Mouse (Mus musculus) lung, postnatal 0 days (tissue): ENCODE measurements at regions not wholly inside any gene's neighbourhood (a gene's known extent, or its start where the extent isn't known, plus 50 kb on each side); places are given as distances from the start of the nearest gene placed in this dataset.

Experiments
- ATAC-seq: fragments of 200-750 bp; cut with Nextera tagmentation; 2 replicates; pipeline ENCODE4 v1.8.0; 2017; ENCODE audit warnings: moderate library complexity
- DNase-seq: peaks from one replicate; pipeline ENCODE4 v3.0.0-alpha.2; 2016; ENCODE audit warnings: low spot score
- H3K27ac ChIP-seq: fragments of 300-500 bp; sonication (generic); 2 replicates; pipeline ENCODE4 v1.5.1; 2014; ENCODE audit warnings: antibody characterized with exemption, mild to moderate bottlenecking, low read length, mixed read lengths
- H3K27me3 ChIP-seq: fragments of 300-500 bp; sonication (generic); replicated peaks from 2 replicates; pipeline ENCODE4 v1.6.1; 2014; ENCODE audit warnings: low read length, mixed read lengths; ENCODE audit not compliant: insufficient read depth
- H3K36me3 ChIP-seq: fragments of 300-500 bp; sonication (generic); 2 replicates; pipeline ENCODE4 v1.6.1; 2014; ENCODE audit warnings: low read length, mixed read lengths; ENCODE audit not compliant: insufficient read depth
- H3K4me1 ChIP-seq: fragments of 300-500 bp; sonication (generic); 2 replicates; pipeline ENCODE4 v1.6.1; 2014; ENCODE audit warnings: antibody characterized with exemption, low read depth, low read length, mixed read lengths; ENCODE audit not compliant: insufficient read depth
- H3K4me2 ChIP-seq: fragments of 300-500 bp; sonication (generic); replicated peaks from 2 replicates; pipeline ENCODE4 v1.6.1; 2014; ENCODE audit warnings: low read depth, mild to moderate bottlenecking, low read length, moderate library complexity, mixed read lengths
- H3K4me3 ChIP-seq: fragments of 300-500 bp; sonication (generic); 2 replicates; pipeline ENCODE4 v1.5.1; 2014; ENCODE audit warnings: low read depth, low read length
- H3K9ac ChIP-seq: fragments of 300-500 bp; sonication (generic); replicated peaks from 2 replicates; pipeline ENCODE4 v1.6.1; 2014; ENCODE audit warnings: low read depth, mild to moderate bottlenecking
- H3K9me3 ChIP-seq: fragments of 300-500 bp; sonication (generic); 2 replicates; pipeline ENCODE4 v1.6.1; 2016; ENCODE audit warnings: low read length, mixed read lengths
- CTCF ChIP-seq: IDR thresholded peaks from 2 replicates; pipeline ENCODE4 v1.5.1; 2016; ENCODE audit warnings: antibody characterized with exemption, mild to moderate bottlenecking
- EP300 ChIP-seq: IDR thresholded peaks from 2 replicates; pipeline ENCODE4 v1.6.1; 2016; ENCODE audit warnings: antibody characterized with exemption, mild to moderate bottlenecking, control low read depth
- WGBS: fragments of 180-500 bp; shearing (Covaris S2); extraction: QIAGEN DNeasy Blood & Tissue Kit; methylation state at CpG from one replicate; pipeline ENCODE4 v1.1.7; 2014; 5-methylcytosine and 5-hydroxymethylcytosine counted together

DNA sequence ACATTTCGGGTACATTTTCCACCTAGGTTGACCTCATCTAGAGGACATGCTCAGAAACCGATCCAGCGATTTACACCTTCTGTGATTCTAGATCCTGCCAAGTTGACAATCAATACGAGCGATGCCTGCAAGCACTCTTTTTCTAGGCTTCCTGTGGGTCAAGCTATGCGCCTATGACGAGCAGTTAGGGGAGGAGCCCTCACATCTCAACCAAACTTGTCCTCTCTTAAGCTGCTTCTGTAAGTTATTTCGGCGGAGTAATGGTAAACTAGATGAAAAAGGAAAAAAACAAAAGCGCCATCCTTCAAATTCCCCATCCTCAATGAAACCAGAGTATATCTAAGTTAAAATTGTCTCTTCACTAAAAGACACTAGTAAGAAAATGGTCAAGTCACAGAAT, 858.5 kb downstream of the Zfp704 start:
- Histone ChIP-seq H3K27me3 (no peaks in the 10 kb centered on the region), H3K36me3 (no peaks in the 10 kb centered on the region), H3K4me2 (no peak overlapping the region), H3K9ac (no peak overlapping the region), H3K27ac (no peak overlapping the region), H3K4me3 (no peak overlapping the region), H3K9me3 (no peaks in the 10 kb centered on the region), H3K4me1 (no peaks in the 10 kb centered on the region; the same call in 1 of the 2 replicates)
- 90% methylated on average over 10 of the region's 10 CpGs for WGBS
- DNase-seq (no peak), ATAC-seq (no peak)
- TF ChIP-seq EP300 (no peak), CTCF (no peak)

DNA sequence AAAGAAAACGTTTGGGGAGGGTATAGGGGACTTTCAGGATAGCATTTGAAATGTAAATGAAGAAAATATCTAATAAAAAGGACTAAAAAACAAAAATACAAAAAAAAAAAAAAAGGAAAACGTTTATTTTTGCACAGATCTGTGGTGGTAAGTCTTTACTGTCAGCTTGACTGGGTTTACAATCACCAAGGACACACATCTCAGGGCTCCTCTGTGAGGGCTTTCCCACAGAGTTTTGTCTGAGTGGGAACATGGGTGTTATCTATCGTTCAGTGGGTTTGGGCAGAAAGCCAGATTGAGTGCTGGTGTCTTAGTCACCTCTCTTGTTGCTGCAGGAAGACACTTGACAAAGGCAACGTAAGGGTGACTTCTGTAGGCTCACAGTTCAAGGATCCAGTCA, 859.0 kb downstream of the Zfp704 start:
- DNase-seq (no peak), ATAC-seq (no peak)
- Histone ChIP-seq H3K36me3 (no peaks in the 10 kb centered on the region), H3K27me3 (no peaks in the 10 kb centered on the region), H3K9ac (no peak overlapping the region), H3K4me2 (no peak overlapping the region), H3K4me1 (no peaks in the 10 kb centered on the region; the same call in 1 of the 2 replicates), H3K9me3 (no peaks in the 10 kb centered on the region), H3K27ac (no peak overlapping the region), H3K4me3 (no peak overlapping the region)
- TF ChIP-seq EP300 (no peak), CTCF (no peak)
- WGBS, result 49% methylated on average over 4 of the region's 4 CpGs

DNA sequence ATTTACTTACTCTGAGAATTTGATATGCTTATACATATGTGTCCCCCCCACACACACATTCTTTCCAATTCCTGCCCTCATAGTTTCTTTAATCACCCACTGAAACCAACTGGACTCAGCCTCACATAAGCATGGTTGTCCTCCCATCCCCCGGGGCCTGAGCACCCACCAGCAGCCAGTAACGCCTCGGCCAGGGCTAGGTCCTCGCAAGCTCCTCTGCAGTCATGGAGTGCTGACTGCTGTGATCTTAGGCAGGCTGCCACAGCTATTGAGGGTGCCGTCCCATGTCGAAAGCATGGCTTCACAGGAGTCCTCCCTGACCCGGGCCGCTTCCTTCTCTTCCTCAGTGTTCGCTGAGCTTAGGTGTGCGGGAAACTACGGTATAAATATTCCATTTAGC, 859.7 kb downstream of the Zfp704 start:
- WGBS, result 81% methylated on average over 11 of the region's 11 CpGs
- Histone ChIP-seq H3K4me3 (no peak overlapping the region), H3K27ac (no peak overlapping the region), H3K4me1 (no peaks in the 10 kb centered on the region; the same call in 1 of the 2 replicates), H3K9ac (no peak overlapping the region), H3K36me3 (no peaks in the 10 kb centered on the region), H3K9me3 (no peaks in the 10 kb centered on the region), H3K27me3 (no peaks in the 10 kb centered on the region), H3K4me2 (no peak overlapping the region)
- no peak for ATAC-seq
- TF ChIP-seq CTCF (no peak), EP300 (no peak)
- DNase-seq, result no peak

DNA sequence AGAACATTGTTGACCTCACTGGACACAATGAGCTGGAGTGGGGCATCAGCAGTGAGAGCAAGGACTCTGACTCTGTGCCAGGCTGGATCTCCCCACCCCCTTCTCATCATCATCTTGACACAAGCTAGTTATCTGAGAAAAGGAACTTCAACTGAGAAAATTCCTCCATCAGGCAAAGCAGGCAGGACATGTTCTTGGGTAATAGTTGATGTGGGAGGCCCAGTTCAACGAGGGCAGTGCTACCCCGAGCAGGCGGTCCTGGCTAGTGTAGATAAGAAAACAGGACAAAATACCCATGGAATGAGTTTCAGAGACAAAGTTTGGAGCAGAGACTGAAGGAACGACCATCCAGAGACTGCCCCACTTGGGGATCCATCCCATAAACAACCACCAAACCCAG, 862.7 kb downstream of the Zfp704 start:
- Histone ChIP-seq H3K4me1 (no peaks in the 10 kb centered on the region), H3K9me3 (no peaks in the 10 kb centered on the region), H3K4me3 (no peak overlapping the region), H3K36me3 (no peaks in the 10 kb centered on the region), H3K4me2 (no peak overlapping the region), H3K27me3 (no peaks in the 10 kb centered on the region), H3K9ac (no peak overlapping the region), H3K27ac (no peak overlapping the region)
- no peak for ATAC-seq
- no peak for DNase-seq
- TF ChIP-seq CTCF (no peak), EP300 (no peak)
- WGBS, result 67% methylated on average over 4 of the region's 4 CpGs

DNA sequence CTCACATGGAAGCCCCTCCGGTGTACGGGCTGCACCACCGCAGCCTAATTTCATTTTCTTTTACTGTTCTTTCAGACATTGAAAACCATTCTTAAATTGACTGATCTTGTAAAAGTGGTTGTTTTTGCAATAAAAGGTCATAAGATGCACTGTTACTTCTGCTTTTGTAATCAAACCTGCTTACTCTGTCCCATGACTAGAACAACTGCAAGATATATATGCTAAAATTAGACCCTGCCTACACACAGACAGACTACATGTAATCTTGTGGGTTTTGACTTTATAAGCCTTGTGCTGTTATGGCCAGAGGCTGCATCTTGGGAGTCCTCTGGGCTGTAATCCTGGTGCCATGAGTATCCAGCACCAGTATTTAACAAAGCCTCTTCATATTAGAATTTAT, 863.2 kb downstream of the Zfp704 start:
- H3K27me3 ChIP-seq, result no peaks in the 10 kb centered on the region
- no peak overlapping the region for H3K4me2 ChIP-seq
- ATAC-seq (no peak), DNase-seq (no peak)
- no peaks in the 10 kb centered on the region for H3K36me3 ChIP-seq
- no peak for TF ChIP-seq CTCF
- TF ChIP-seq EP300, result no peak
- no peaks in the 10 kb centered on the region for H3K9me3 ChIP-seq
- WGBS, result 98% methylated on average over 3 of the region's 3 CpGs
- no peak overlapping the region for H3K9ac ChIP-seq
- no peak overlapping the region for H3K27ac ChIP-seq
- no peak overlapping the region for H3K4me3 ChIP-seq
- no peaks in the 10 kb centered on the region for H3K4me1 ChIP-seq

DNA sequence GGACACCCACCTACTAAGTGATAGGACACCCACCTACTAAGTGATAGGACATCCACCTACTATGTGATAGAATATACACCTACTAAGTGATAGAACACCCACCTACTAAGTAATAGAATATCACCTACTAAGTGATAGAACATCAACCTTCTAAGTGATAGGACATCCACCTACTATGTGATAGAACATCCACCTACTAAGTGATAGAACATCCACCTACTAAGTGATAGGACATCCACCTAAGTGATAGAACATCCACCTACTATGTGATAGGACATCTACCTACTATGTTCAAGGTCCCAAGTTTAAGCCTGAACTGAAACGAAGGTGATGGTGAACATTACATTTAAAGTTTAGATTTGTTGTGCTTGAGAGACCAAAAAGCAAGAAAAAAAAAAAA, 863.8 kb downstream of the Zfp704 start:
- no peaks in the 10 kb centered on the region for H3K27me3 ChIP-seq
- H3K9ac ChIP-seq, result no peak overlapping the region
- H3K27ac ChIP-seq, result no peak overlapping the region
- ATAC-seq (no peak), DNase-seq (no peak)
- H3K4me1 ChIP-seq, result no peaks in the 10 kb centered on the region
- H3K9me3 ChIP-seq, result no peaks in the 10 kb centered on the region
- WGBS, result 90% methylated on average over 1 of the region's 1 CpGs
- TF ChIP-seq EP300 (no peak), CTCF (no peak)
- no peak overlapping the region for H3K4me2 ChIP-seq
- H3K36me3 ChIP-seq, result no peaks in the 10 kb centered on the region
- H3K4me3 ChIP-seq, result no peak overlapping the region

DNA sequence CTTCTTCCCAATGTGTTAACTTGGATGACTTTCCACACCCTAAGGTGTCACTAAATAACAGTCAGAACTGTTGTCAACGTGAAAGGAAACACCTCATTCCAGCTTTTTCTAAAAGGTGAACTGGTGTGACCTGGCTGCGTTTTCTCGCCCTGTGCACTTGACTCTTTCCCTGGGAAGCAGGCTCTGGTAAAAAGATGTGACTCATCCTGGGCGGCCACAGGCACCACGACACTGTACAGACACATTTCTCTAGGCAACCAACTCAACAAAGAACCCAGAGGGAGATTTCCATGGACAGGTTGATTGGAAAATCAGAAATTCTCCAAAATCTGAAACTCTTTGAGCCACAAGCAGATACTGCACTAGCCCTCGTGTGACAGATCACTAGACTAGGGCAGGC, 865.0 kb downstream of the Zfp704 start:
- no peaks in the 10 kb centered on the region for H3K27me3 ChIP-seq
- H3K36me3 ChIP-seq, result no peaks in the 10 kb centered on the region
- H3K4me3 ChIP-seq, result no peak overlapping the region
- H3K4me2 ChIP-seq, result no peak overlapping the region
- WGBS, result 36% methylated on average over 6 of the region's 6 CpGs
- DNase-seq, result no peak
- H3K27ac ChIP-seq, result no peak overlapping the region
- no peak for TF ChIP-seq CTCF
- TF ChIP-seq EP300, result no peak
- no peak overlapping the region for H3K9ac ChIP-seq
- H3K9me3 ChIP-seq, result no peaks in the 10 kb centered on the region
- no peak for ATAC-seq
- no peaks in the 10 kb centered on the region for H3K4me1 ChIP-seq
